Mouse (Mus musculus) hematopoietic stem cell, adult 5-6 weeks (primary cell): ENCODE data around the gene Maob. TPM values are rescaled to one million over a fixed set of nuclear protein-coding genes. Genes with fewer than 3 reads are reported as not detected.

Experiments
- total RNA-seq: library from RNA; stranded (forward); fragments of 172-1452, 232-1000 nt; gene quantifications from 2 replicates; pipeline ENCODE4 v1.2.3, GENCODE M21; 2017

Maob gene
- total RNA-seq, 1 experiment from 2014 or later = not detected

Other genes with a start within 250 kb of the Maob start
- gene Maoa, start 197.7 kb downstream of the Maob start, total RNA-seq = 10.3 and 10.7 TPM in 2 replicates
- not detected in 2 replicates for gene Ndp, start 94.4 kb upstream of the Maob start, total RNA-seq